Mouse (Mus musculus) midbrain, embryonic 16.5 days (tissue): ENCODE data around the gene Leng1. TPM values are rescaled to one million over a fixed set of nuclear protein-coding genes. Genes with fewer than 3 reads are reported as not detected.

Experiments
- ATAC-seq: fragments of 200-750 bp; cut with Nextera tagmentation; 2 replicates; pipeline ENCODE4 v1.8.0; 2017; ENCODE audit warnings: moderate TSS enrichment
- H3K27ac ChIP-seq: fragments of 300-500 bp; sonication (generic); 2 replicates; pipeline ENCODE4 v1.5.1; 2014; ENCODE audit warnings: mild to moderate bottlenecking, low read length, mixed read lengths
- H3K27me3 ChIP-seq: fragments of 300-500 bp; sonication (generic); 2 replicates; pipeline ENCODE4 v1.6.1; 2014; ENCODE audit warnings: low read depth, low read length, mixed read lengths; ENCODE audit not compliant: control insufficient read depth, insufficient read depth
- H3K36me3 ChIP-seq: fragments of 300-500 bp; sonication (generic); 2 replicates; pipeline ENCODE4 v1.6.1; 2014; ENCODE audit warnings: mild to moderate bottlenecking, low read length, moderate library complexity, mixed read lengths; ENCODE audit not compliant: control insufficient read depth, insufficient read depth
- H3K4me1 ChIP-seq: fragments of 300-500 bp; sonication (generic); 2 replicates; pipeline ENCODE4 v1.6.1; 2014; ENCODE audit warnings: mild to moderate bottlenecking, low read length, mixed read lengths; ENCODE audit not compliant: control insufficient read depth, insufficient read depth
- H3K4me2 ChIP-seq: fragments of 300-500 bp; sonication (generic); 2 replicates; pipeline ENCODE4 v1.6.1; 2014; ENCODE audit warnings: mild to moderate bottlenecking, low read length, mixed read lengths
- H3K4me3 ChIP-seq: fragments of 300-500 bp; sonication (generic); 2 replicates; pipeline ENCODE4 v1.5.1; 2014; ENCODE audit warnings: low read depth, mild to moderate bottlenecking, low read length, moderate library complexity, mixed read lengths
- H3K9ac ChIP-seq: fragments of 300-500 bp; sonication (generic); 2 replicates; pipeline ENCODE4 v1.6.1; 2014; ENCODE audit warnings: low read depth, low read length, mixed read lengths
- H3K9me3 ChIP-seq: fragments of 300-500 bp; sonication (generic); replicated peaks from 2 replicates; pipeline ENCODE4 v1.6.1; 2014; ENCODE audit warnings: mild to moderate bottlenecking, low read length, mixed read lengths; ENCODE audit not compliant: control insufficient read depth, poor library complexity, severe bottlenecking
- WGBS: fragments of 180-500 bp; shearing (Covaris S2); extraction: QIAGEN DNeasy Blood & Tissue Kit; methylation state at CpG from one replicate; pipeline ENCODE4 v1.1.7; 2014; 5-methylcytosine and 5-hydroxymethylcytosine counted together
- polyA plus RNA-seq: library from polyadenylated mRNA; unstranded; fragments of >200 nt; fragmentation: Nextera tagmentation; extraction: Ambion mirVana; gene quantifications from 2 replicates; pipeline ENCODE4 v1.2.1, GENCODE M21; 2015

Gene Leng1
- polyA plus RNA-seq, 1 experiment from 2014 or later = 13.2 TPM

DNA sequence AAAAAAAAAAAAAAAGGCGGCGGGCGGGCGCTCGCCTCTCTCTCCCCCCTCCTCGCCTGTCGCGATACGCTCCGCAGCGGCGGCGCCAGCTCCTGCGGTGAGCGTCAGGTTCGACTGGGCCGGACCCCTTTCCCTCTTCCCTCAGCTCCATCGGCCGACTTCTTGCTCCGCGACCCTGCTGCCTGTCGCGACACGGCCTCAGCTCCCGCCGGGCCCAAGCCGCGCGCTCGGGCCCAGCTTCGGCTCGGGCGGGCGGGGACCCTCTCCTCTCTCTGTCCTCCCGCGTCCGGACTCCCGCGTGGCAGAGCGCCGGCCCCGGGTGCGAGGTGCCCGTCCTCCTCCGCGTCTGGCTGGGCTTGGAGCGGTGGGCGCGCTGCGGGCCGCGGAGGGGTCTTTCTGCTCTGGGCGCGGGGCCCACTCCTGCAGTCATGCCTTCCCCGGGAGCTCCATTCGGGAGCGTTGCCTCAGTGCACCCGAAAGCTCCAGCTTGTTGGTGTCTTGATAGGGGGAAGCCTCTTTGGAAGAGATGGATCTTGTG, 20.1 kb downstream of the Leng1 start:
- H3K27ac ChIP-seq = peak overlapping the region; percentile 94
- H3K27me3 ChIP-seq = no peaks in the 10 kb centered on the region
- H3K36me3 ChIP-seq = peaks cover 5% of the 10 kb centered on the region
- H3K4me1 ChIP-seq = peaks cover 37% of the 10 kb centered on the region
- peak; percentile 6 for ATAC-seq
- peak overlapping the region; percentile 96 for H3K9ac ChIP-seq
- H3K4me3 ChIP-seq = peak overlapping the region; percentile 95
- peak overlapping the region; percentile 76 for H3K4me2 ChIP-seq
- WGBS = 0% methylated on average over 53 of the region's 58 CpGs
- no peaks in the 10 kb centered on the region for H3K9me3 ChIP-seq

DNA sequence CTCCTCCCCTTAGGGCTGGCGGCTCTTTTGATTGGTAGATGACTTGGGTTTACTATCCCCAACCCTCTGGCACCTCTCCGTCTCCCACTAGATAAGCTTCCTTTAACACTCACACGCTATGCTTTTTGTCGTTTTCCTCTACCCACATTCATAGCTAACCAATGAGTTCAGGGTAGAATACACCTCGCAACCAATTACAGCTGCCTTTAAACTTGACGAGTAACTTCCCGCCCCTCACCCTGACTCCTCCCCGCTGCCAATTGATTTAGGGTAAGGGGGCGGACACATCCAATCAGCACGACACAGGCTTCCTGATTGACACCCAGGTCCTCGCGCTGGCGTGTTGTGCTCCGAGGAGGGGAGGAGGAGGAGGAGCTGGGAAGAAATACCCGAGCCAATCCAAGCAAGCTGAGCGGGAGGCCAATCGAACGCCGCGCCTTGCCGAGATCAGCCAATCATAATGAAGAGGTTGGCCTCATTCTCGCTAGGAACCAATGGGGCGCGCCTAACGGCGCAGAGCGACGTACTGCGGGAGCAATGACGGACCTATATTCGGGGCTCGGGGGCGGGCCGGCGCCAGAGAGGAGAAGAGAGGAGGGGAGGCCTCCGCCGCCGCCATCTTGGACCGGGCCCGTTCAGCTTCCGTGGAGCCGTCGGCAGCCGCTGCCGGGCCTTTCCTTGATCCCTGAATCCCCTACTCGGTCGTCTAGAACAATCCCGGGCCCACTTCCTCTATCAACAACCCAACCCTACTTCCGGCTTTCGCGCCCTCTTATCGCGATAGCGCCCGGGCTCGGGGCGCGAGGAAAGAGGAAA, 20.8 kb downstream of the Leng1 start, which contains the start of gene Cnot3:
Cnot3 (plus strand) TSS at position 597 of the 816 bp plus-strand sequence.
- no peaks in the 10 kb centered on the region for H3K27me3 ChIP-seq
- peak; percentile 98 for ATAC-seq
- under 1% methylated on average over 51 of the region's 58 CpGs for WGBS
- H3K4me1 ChIP-seq = peaks cover 37% of the 10 kb centered on the region
- H3K4me3 ChIP-seq = peak within 1 kb of the TSS; percentile 95
- H3K36me3 ChIP-seq = peaks cover 7% of the 10 kb centered on the region
- peak within 1 kb of the TSS; percentile 96 for H3K9ac ChIP-seq
- H3K4me2 ChIP-seq = peak within 1 kb of the TSS; percentile 76
- H3K9me3 ChIP-seq = no peaks in the 10 kb centered on the region
- peak within 1 kb of the TSS; percentile 94 for H3K27ac ChIP-seq

DNA sequence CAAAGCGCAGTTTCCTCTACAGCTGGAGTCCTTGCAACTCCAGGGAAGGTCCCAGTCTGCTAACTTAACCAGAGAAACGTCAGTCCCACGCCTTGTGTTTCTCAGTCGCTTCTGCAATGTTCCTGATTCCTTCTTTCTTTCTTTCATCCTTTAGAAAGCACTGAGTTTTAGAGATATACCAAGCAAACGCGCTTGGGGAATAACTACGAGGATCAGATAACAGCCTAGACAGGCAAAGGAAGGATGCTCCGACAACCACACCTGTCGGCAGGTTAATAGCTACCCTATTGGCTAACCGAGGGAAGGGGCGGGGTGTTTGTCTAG, 21.3 kb downstream of the Leng1 start:
- Histone ChIP-seq H3K4me2 (peak overlapping the region; percentile 70), H3K36me3 (peaks cover 11% of the 10 kb centered on the region), H3K27ac (peak overlapping the region; percentile 64), H3K9ac (peak overlapping the region; percentile 39), H3K4me3 (peak overlapping the region; percentile 43), H3K4me1 (peaks cover 37% of the 10 kb centered on the region), H3K9me3 (no peaks in the 10 kb centered on the region), H3K27me3 (no peaks in the 10 kb centered on the region)
- peak; percentile 0; the same call in 1 of the 2 replicates for ATAC-seq
- 1% methylated on average over 11 of the region's 11 CpGs for WGBS

DNA sequence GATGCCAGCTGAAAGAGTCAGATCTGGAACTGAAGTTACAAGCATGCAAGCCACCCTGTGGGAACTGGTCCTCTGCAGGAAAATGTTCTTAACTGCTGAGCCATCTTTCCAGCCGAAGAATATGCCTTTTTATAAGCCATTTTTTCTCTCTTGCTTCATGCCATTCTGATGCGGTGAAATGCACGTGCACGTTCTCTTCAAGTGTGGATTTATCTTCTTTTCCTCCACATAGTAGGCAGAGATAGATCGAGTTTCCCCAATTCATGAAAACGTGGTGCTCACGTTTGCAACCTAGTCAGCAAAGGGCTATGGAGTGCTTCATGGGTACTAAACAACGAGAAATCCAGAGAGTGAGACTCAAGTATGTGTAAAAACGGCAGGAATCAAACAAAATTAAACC, 21.8 kb downstream of the Leng1 start:
- Histone ChIP-seq H3K4me2 (peak overlapping the region; percentile 70), H3K27ac (no peak overlapping the region; the same call in 1 of the 2 replicates), H3K4me1 (peaks cover 33% of the 10 kb centered on the region), H3K9ac (peak overlapping the region; percentile 39; the same call in 1 of the 2 replicates), H3K9me3 (no peaks in the 10 kb centered on the region), H3K27me3 (no peaks in the 10 kb centered on the region), H3K4me3 (peak overlapping the region; percentile 43), H3K36me3 (peaks cover 12% of the 10 kb centered on the region)
- 25% methylated on average over 9 of the region's 9 CpGs for WGBS
- ATAC-seq = no peak

DNA sequence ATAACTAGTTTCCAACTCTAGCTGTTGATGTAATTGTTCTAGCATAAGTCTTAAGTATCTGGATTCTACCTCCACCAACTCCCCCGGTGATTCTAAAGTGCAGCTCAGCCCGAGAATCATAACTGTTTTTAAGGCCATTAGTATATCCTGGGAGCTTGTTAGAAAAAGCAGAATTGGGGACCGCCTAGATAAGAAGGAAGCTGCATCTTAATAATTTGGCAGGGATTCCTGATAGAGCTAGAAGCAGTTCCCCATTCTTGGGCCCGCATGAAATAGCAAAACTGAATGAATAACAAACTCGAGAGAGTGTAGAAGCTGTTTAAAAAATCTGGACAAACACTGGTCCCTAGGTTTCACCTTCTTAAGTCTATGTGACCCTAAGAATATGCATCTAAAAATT, 22.2 kb downstream of the Leng1 start:
- Histone ChIP-seq H3K36me3 (peaks cover 16% of the 10 kb centered on the region), H3K9me3 (no peaks in the 10 kb centered on the region), H3K9ac (no peak overlapping the region), H3K4me1 (peaks cover 29% of the 10 kb centered on the region), H3K4me3 (no peak overlapping the region; the same call in 1 of the 2 replicates), H3K27me3 (no peaks in the 10 kb centered on the region), H3K4me2 (no peak overlapping the region), H3K27ac (no peak overlapping the region)
- WGBS = 76% methylated on average over 5 of the region's 5 CpGs
- ATAC-seq = no peak

GRCm38 (mm10) chr7:3630478-3630815, 35.2 kb downstream of the Leng1 start:
- H3K9ac ChIP-seq = peak overlapping the region; percentile 70
- peak overlapping the region; percentile 87 for H3K4me2 ChIP-seq
- peak; percentile 1 for ATAC-seq
- H3K36me3 ChIP-seq = peaks cover 5% of the 10 kb centered on the region
- H3K4me1 ChIP-seq = peaks cover 23% of the 10 kb centered on the region
- H3K27me3 ChIP-seq = no peaks in the 10 kb centered on the region
- H3K27ac ChIP-seq = no peak overlapping the region
- 58% methylated on average over 3 of the region's 3 CpGs for WGBS
- H3K4me3 ChIP-seq = peak overlapping the region; percentile 50
- no peaks in the 10 kb centered on the region for H3K9me3 ChIP-seq

DNA sequence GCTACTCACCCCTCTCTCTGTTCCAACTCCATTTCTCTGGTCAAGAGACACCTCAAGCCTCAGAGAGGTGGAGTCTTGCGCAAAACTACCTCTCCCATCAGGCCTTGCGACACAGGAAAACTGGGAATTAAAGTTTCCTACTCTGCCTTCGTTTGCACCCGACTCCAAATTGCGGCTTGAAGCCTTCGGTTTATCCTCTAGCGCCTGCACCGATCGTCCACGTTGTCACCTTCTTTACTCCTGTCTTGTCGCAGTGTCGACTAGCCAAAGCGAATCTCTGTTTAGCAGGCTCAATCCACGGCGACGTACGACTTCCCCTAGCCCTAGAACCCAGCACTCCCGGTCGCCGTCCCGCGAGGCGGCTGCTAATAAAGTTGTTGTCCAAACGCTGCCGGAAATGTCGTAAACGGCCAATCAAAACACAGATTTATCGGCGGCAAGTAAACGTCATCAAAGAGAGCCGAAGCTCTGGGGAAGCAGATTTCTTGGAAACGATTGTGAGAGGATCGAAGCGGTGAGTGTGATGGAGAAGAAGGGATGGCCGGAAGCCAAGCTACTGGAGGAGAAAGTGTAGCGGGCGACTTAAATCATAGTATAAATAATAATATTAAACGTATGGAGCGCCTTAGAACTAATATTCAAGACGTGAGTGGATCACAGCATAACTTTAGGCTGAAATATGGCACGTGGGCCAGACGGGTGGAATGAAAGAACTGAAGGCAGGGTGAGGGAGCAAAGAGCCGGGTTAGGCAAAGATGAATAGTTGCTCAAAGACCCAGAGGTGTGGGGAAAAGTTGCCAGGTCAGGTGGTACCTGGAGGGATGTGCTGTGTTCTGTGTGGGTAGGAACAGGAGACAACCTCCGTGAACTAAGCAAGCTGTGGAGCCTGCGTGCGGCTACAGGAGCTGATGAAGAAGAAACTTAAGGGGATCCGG, 35.8 kb downstream of the Leng1 start, which contains the start of the genes Tfpt and Prpf31:
Tfpt (minus strand) TSS at position 387 of the 935 bp plus-strand sequence.
Prpf31 (plus strand) TSS at position 443 of the 935 bp plus-strand sequence.
- Histone ChIP-seq H3K27me3 (no peaks in the 10 kb centered on the region), H3K9ac (peak within 1 kb of the TSS; percentile 70), H3K27ac (peak within 1 kb of the TSS; percentile 81), H3K4me2 (peak within 1 kb of the TSS; percentile 87), H3K9me3 (no peaks in the 10 kb centered on the region), H3K36me3 (peaks cover 7% of the 10 kb centered on the region), H3K4me3 (peak within 1 kb of the TSS; percentile 50), H3K4me1 (peaks cover 23% of the 10 kb centered on the region)
- ATAC-seq = peak; percentile 88
- WGBS = 1% methylated on average over 47 of the region's 47 CpGs

DNA sequence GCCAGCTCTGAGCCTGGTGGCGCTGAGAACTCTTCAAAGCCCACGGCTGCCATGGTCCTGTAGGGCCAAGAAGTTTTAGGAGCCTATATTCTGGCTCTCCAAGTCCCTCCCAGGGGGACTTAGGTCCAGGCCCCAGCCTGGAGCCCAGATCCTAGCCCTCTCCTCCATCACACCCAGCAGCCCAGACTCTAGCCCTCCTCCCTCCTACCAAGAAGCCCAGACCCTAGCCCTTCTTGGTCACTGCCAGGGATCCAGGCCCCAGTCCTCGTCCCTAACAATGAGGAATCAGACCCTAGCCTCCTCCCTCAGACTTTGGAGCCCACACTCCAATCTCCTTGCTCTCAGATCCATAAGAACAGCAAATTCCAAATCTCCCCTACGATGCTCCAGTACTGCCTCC, 36.6 kb downstream of the Leng1 start:
- 35% methylated on average over 4 of the region's 4 CpGs for WGBS
- ATAC-seq = peak; percentile 64
- H3K9ac ChIP-seq = peak overlapping the region; percentile 70

More for the DNA sequence above, 36.6 kb downstream of the Leng1 start:
- H3K27ac ChIP-seq = peak overlapping the region; percentile 81; the same call in 1 of the 2 replicates
- H3K9me3 ChIP-seq = no peaks in the 10 kb centered on the region
- no peaks in the 10 kb centered on the region for H3K27me3 ChIP-seq
- H3K4me2 ChIP-seq = peak overlapping the region; percentile 83
- peaks cover 7% of the 10 kb centered on the region for H3K36me3 ChIP-seq
- peak overlapping the region; percentile 50 for H3K4me3 ChIP-seq
- H3K4me1 ChIP-seq = peaks cover 23% of the 10 kb centered on the region
